Mouse (Mus musculus) left cerebral cortex, adult 18-20 months (tissue): ENCODE measurements around the gene Dync1li2. TPM values are rescaled to one million over a fixed set of nuclear protein-coding genes. Genes with fewer than 3 reads are reported as not detected.
A peak's percentile ranks its signal among the peaks of the same experiment; 100 is the strongest.

Source experiments
- DNase-seq, 2 experiments: peaks; one replicate each; pipeline ENCODE4 v3.0.0; 2021 to 2022; ENCODE audit warnings: low spot score in 2 of 2, mixed read lengths in 1 of 2
- total RNA-seq, 2 experiments: library from RNA; stranded (reverse); gene quantifications; 2 replicates each; pipeline ENCODE4 v1.2.3; 2021

Gene Dync1li2
- total RNA-seq, 2 experiments from 2014 or later, result 284 to 307 TPM

DNA sequence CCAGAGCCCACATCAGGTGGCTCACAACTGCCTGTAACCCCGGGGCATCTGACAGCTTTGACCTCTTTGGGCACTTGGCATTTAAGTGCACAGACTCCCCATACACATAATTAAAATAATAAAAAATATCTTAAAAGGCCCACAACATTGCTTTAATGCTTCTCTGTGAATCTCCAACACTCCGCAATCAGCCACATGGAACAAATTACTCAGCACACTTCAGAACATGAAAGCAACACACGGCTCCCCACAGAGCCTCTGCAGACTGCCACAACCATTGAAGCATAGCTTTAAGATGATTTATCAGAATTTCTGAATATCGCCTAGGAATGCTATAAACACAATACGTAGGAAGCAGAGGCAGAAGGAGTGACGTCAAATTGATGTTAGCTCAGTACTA, 26.8 kb downstream of the Dync1li2 start:
- DNase-seq, result no peak

DNA sequence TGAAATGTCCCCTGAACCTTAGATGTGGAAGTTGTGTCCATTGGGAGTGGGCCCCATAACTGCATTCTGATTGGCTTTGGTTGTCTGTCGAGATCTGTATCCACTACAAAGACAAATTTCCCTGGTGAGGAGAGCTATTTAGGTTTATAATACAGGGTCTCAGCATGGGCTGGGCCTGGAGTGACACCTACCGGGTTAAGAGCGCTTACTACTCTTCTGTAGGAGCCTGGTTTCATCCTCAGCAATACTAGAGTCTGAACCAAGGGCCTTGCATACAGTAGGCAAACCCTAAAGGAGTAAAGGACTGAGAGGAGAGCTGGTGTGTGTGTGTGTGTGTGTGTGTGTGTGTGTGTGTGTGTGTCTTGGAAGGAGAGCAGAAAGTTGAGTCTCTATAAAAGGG, 28.6 kb downstream of the Dync1li2 start:
- DNase-seq, result no peak

DNA sequence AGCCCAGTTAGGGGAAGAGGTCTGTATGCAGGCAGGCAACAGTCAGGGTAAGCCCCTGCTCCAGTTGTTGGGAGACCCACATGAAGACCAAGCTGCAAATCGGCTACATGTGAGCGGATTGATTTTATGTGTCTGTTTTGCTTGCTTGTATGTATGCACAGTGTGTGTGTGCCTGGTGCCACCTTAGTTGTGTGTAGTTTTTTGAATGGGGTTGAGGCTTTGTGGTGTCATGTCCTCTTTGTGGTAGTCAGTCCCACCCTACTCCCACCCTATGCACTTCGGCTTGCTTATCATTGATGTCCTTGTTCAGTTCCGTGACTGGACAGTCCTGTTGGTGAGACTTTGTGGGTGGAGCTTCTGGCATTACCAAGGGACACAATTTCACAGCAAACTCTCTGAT, 29.1 kb downstream of the Dync1li2 start:
- no peak for DNase-seq

DNA sequence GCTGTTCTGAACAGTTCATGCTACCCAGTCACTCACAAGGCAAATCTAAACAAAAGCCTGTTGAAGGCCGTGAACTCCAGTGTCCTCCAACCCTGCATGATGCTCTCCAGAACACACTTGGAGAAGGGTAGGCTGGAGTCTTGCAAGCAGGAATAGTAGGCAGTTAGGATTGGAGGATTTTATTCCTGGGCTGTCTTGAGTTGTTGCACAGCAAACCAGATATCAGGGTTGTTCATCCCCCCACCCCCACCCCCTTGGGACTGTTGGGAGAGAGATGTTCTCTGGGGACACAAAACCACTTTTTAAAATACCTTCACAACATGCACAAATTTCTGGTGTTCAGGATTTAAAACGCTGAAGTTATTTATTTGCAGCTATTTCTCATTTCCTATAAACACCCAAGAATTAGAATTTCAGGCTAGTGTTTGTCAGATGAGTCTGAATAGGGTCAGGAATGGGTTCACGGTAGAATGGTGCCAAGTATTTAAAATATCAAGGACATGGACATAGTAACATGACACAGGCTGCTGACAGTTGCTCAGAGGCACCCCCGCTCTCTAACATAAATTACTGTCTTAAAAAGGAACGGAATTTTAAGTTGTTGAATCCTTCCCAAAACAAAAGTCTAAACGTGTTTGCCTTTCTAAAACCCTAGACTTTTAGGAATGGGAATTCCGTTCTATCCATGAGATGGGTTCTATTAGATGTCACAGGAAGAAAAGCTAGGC, 29.9 kb downstream of the Dync1li2 start:
- DNase-seq, result no peak

DNA sequence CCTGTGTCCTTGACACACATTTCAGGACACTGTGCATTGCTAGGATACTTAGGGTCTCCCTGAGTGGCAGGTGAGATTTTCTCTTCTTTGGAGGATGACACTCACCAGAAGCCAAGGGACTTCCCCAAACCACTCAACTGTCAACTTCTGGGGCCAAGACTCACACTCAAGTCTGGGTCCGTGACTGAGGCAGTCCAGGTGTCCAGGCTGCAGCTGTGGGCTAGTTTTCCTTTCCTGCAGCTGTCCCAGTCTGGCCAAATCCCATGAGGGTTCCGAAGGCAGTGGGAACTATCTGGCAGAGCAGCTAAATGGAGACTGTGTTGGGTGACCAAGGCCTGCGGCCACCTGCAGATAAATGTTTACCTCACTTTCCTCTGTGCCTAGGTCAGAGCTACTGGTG, 30.9 kb downstream of the Dync1li2 start:
- DNase-seq, result no peak

DNA sequence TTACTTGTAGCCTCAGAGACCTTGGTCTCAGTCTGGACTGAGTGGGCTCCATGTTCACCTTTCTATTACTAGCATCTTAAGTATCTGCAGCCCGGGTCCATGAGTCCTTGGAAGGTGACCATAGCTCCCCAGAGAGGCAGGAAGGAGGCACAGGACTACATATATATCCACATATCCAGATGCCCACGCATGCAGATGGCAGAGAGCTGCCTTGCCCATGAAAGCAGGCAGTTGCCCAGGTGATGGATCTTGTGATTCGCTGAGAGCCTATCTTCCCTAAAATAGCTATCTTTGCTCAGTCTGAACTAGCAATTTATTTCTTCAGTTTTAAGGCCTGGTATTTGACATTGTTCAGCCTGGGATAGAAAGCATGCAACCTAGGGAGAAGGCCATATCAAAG, 31.4 kb downstream of the Dync1li2 start:
- peak; percentile 70 to 80 for DNase-seq

DNA sequence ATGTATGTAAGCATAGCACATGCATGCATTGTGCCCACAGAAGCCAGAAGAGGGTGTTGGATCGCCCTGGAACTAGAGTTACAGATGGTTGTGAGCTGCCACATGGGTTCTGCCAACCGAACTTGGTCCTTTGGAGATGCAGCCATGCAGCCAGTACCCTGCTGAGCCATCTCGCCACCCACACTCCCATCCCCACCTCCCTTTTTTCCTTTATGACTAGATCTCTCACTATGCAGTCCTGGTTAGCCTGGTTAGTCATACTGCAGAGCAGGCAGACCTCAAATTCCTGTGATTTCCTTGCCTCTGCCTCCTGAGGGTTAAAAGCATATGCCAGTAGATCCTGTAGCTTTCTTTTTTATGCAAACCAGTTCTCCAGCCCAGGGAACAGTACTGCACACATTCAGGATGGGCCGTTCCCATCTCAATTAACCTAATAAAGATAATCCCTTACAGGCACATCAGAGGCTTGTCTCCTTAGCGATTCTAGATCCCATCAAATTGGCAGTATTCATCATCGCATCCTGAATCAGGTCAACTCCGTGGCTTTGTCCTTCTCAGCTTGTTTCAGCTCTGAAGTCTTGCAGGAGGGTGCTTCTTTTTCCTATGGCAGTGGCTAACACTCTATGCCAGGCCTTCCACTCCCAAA, 32.1 kb downstream of the Dync1li2 start:
- peak; percentile 56 to 59 for DNase-seq

DNA sequence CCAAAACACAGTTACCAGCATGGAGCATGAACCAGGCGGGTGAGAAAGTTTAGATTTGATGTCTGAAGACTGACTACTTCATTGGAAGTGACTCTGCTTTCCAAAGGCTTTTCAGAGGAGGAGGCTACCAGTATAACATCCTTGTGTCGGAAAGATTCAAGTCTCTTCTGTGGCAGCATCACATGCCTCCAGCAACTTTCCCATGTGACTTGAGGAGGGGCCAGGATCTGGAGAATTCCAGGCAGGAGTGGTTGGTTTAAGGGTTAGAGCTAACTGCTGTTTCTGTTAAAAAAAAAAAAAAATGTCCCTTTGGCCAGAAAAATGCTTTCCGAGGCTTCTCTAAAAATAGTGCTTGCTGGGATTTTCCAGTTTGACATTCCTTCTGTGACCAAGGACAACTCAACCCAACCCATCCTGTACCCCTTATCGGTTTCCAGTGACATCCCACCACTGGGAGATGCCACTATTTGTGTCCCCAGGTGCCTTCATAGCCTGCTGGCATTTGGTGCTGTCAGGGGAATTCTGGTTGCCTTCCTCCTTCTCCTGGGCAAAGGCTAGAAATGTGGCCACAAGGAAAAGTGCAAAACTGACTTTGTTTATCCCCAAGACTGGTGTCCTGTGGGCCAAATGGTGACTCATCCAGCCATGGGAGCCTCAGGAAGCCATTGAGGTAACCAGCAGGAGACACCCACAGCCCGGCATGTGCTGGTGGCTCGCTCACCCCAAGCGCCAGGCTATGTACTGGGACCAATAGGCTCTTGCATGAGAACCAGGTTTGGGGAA, 34.3 kb downstream of the Dync1li2 start:
- DNase-seq, result no peak

DNA sequence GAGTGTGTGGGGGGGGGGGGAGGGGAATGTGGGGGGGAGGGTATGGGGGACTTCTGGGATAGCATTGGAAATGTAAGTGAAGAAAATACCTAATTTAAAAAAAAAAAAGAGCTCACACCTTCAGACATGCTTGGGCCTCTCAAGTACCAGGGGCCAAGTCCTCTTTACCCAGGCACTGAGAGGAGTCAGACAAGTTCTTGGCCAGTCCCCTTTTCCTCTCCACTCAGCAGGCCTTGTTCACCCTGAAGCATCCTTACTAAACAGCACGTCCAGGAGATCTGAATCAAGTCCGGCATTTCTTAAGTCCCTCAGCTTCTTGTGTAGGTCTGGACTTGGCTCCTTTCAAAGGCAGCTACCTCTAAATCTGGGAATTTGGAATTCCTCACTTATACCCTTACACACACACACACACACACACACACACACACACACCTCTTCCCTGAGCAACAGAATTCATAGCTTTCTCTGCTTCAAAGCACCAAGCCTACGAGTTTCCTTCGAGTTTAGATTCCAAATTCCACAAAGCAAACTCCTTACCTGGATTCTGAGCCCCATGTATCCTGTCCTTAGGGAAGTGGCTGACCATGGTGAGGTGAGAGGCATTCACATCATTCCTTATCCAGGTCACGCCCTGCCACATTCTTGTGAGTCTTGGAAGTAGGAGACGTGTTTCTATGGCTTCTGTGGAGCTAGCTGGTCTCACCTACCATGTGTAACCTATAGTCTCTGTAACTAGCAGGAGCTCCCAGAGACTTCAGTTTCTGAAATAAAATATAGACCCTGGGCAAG, 36.3 kb downstream of the Dync1li2 start:
- no peak for DNase-seq

DNA sequence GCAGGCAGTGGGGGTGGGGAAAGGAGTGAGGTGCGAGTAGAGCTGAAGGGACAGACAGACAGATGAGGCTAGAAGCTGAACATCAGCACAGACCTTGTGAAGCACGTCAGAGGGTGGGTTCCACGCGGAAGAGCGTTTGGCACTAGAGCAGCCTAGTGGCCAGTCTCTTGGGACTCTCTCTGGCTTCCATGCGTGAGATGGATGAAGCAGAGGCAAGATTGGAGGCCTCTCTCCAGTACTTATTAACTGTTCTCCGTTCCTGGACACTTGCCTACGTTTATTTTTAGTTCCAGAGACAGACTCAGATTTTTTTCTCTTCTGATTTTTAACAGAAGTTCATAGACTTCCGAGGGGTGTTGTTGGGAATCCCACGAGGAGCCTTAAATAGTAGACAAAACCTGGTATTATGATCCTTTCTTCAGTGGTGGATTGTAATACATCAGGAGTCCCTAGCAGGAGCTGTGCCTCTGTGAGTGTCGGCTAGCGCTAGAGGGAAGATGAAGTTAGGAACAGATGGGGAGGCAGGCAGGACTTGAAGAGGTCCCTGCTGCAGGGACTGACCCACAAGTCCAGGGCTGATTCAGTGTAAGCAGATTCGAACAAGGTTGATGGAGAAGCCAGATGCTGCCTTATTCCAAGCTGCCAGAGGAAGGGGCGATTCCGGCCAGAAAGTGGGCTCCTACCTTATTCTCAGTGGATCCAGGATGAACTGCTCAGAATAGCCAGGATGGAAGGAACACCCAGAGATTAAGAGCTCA, 37.2 kb downstream of the Dync1li2 start:
- no peak for DNase-seq

DNA sequence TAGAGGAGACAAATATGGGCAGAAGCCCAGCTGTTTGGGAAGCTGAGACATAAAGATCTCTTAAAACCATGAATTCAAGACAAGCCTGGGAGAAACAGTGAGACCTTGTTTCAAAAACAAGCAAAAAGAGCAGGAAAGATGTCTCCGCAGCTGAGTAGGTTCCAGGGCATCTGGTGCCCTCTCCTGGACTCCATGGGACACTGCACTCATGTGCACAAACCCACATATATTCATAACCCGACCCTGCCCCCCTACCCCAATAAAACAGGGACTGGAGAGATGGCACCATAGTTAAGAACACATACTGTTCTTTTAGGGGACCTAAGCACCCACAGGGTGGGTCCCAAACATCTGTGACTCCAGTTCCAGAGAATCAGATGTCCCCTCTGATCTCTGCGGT, 39.3 kb downstream of the Dync1li2 start:
- no peak for DNase-seq

DNA sequence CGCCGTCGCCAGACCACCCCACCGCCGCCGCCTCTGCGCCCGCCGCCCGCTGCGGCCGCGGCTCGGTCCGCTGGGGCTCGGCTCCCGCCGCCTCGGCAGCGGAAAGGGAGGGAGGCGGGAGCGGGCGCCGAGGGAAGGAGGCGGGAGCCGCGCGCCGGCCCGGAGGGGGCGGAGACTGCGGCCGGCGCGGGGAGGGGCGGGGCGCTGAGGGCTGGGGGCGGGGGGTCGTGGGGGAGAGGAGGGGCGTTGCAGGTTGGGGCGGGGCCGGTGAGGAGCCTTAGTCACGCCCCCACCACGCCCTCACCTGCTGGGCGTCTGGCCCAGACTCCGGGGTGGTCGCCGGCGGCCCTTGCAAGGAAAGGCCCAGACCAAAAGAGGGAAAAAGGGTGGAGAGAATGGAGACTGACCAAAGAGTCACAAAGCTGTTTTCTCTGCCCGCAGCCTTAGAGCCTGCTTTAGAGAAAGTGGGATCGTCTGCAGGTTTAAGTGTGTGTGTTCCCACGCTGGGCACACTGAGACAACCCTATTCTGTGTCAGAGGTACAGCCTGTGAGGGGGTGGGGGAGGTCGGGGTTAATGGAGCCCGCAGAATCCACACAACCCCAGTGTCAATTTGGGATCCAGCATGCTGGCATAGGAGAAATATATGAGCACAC, 47.0 kb downstream of the Dync1li2 start, which contains the start of gene Cmtm4:
Cmtm4 (minus strand) TSS at position 105 of the 655 bp plus-strand sequence.
- DNase-seq, result peak; percentile 48 to 49

DNA sequence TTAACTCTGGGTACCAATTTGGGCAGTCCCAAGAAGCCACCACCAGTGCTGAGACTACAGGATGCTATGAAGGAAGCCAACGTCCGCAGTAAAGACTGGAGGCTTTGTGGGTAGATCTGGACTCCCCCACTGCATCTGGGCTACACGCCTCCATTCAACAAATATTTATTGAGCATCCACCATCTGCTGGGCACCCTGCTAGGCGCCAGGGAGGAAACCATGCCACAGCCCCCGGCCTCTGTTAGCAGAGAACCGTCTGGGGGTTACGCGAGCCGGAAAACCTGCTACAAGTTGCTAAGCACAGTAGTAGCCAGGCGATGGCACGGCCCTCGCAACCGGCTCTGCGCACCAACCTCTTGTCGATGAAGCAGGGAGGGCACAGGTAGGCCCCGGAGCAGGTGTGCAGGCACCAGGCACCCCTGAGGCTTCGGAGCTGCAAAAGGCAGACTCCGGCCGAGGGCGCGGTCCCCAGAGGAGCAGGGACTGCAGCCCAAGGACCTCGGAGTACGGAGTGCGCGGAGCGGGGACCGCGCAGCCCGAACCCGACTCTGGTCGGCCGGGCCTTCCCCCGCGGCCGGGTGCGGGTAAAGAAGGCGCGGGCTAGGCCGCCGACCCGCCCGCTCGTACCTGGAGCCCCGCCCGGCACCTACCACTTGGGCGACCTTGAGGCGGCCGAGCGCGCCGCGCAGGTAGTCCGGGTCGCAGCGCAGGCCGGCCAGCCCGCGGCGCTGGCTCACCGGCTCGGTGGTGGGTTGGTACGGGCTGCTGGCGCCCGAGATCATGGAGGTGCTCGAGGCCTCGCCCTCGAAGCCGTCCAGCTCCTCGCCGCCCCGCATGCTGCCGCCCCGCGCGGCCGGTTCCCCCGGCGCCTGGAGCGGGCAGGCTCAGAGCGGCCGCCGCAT, 47.8 kb downstream of the Dync1li2 start:
- peak in 1 of 2 experiments; percentile 36 for DNase-seq

DNA sequence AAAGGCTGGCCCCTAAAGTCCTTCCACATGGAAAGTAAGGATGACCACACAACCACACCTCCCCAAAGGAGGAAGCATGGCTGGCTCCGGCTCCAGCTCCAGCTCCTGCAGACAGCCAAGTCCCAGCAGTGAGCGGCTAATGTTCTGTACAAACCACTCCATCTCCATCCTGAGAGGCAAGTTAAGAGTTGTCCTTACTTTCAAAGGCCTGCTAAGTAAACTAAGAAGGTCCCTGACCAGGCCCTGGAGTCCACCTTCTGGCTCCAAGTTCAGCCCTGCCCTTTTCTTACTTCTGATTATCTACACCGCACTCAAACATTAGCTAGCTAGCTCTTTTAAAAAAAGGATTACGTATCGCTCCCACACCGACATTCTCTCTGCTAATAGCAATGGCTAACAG, 49.1 kb downstream of the Dync1li2 start:
- DNase-seq, result no peak

DNA sequence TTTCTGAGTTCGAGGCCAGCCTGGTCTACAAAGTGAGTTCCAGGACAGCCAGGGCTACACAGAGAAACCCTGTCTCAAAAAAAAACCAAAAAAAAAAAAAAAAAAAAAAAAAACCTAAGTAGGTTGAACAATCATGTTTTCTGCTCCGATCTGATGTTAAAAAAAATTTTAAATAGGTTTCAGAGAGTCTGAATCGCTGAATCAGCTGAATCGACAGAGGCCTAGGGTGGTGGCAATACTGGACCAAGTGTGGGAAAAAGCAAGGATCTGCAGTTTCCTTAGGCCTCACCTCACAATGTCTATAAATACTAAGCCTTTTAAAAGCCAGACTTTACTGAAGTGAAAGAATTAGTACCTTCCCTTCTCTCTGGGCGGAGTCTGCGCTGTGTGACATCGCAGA, 49.7 kb downstream of the Dync1li2 start:
- no peak for DNase-seq

DNA sequence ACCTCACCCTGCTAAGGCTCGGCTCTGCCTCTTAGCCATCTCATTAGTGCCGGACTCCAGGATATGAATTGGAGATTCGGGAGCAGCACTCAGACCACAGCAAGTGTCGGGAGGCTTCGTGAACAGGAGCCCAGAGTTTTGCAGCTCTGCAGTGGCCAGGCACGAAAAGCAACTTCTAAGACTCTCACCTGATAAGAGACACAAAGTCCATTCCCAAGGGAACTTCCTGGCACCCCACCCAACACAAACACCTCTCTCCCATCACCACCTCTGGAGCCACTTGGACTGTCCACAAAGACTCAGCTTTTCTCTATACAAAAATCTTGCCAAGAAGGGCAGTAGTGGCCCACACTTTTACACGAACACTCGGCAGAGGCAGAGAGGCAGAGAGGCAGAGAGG, 52.6 kb downstream of the Dync1li2 start:
- no peak for DNase-seq

DNA sequence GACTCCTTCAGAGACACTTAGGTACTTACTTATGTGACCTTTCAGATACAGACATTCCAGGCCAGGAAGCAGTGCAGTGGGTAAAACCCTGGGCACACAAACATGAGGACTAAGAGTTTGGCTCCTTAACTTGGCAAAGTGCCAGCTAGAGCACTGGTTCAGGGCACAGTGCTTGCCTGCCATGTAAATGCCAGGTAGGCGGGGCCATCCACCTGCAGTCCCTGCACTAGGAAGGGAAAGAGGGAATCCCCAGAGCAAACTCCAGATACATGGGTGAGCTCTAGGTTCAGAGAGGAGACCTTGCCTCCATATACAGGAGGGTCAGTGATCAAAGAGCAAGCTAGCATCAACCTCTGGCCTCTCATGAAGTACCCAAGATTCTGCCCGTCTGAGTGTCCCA, 54.9 kb downstream of the Dync1li2 start:
- no peak for DNase-seq

DNA sequence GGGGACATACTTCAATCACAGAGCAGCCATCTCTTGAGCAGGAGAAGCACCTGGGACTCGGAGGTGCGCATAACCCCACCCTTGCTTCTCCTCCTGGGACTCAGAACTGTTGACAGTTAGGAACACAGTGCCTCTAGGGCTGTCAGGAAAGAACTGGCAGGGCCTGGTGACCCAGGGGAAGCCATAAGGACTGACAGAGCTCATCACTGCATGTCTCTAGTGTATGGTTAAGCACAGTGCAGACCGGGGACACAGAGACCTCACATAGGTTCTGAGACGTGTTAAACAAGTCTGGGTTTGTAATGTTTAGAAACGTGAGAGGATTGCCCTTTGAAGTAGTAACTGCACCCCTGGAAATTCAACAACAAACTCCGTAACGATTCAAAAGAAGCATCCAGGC, 55.3 kb downstream of the Dync1li2 start:
- no peak for DNase-seq

DNA sequence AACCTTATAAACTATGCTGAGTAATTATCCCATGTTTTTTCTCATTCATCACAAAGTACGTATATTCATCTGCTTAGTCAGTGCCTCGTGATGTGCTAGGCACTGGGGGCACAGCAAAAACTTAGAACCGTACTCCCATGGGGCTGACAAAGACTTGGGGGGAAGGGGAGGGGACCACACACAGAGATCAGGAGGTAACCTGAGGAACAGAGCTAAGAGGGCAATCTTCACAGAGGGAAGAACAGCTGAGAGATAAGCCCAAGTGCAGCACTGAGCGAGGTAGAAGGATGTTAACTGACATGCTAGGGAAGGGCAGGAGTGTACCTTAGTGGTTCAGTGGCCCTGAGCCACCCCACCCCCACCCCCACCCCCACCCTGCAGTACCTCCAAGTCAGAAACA, 56.2 kb downstream of the Dync1li2 start:
- DNase-seq, result no peak
